Mouse (Mus musculus) erythroid progenitor cell, adult 5-6 weeks (primary cell): Measurements from ENCODE around the gene Hspa1l. TPM values are rescaled to one million over a fixed set of nuclear protein-coding genes. Genes with fewer than 3 reads are reported as not detected.
A peak's percentile ranks its signal among the peaks of the same experiment; 100 is the strongest.
"Not testable (repeated sequence)": the region's sequence is repeated elsewhere in the genome, so short reads cannot be mapped to it uniquely, and the experiment has no call there.

ENCODE experiments used
- ATAC-seq: replicated peaks from 2 replicates; pipeline ENCODE4 v1.8.0; 2016; ENCODE audit warnings: moderate number of reproducible peaks, mild to moderate bottlenecking, moderate TSS enrichment, inconsistent platforms; ENCODE audit not compliant: poor library complexity, low FRiP score, severe bottlenecking
- total RNA-seq, 2 experiments: library from RNA; stranded (forward) in 1 of 2; stranded (reverse) in 1 of 2; fragments of 150-400 nt in 1 of 2; fragments of 186-747, 209-891 nt in 1 of 2; gene quantifications; 2 replicates each; pipeline versions ENCODE4 v1.2.3 to v1.2.4; 2015 to 2017; ENCODE audit warnings: low replicate concordance in 2 of 2

Hspa1l gene
- total RNA-seq (2015; ENCODE audit: low replicate concordance) (not detected in 2 replicates), total RNA-seq (2017; ENCODE audit: low replicate concordance) (not detected in 2 replicates)

DNA sequence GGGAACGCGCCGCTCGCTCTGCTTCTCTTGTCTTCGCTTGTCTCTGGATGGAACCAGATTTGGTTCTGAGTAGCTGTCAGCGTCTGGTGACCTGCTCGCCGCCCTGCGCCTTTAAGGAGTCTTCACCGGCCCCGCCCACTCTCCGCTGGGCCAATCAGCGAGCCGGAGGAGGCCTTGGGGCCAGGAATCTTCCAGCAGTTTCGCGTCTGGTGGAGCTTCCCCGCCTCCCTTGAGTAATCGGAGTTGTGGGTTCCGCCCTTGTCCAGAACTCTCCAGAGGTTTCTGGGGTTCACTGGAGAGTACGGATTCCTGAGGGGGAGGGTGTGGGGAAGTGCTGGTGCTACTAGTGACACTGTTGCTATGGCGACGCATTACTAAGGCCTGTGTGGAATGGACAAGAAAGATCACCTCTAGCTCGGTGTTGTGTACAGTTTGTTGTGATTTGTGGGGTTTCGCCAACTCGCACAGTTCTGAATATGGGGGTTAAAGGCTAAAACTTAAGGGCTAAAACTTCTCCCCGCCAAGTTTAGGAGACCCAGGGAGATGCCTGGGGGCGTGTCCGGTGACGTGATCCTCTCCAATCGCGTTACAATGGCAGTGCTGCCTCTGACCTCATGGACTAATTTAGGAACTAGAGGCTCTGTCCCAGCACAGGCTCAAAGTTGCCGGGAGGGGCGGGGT, at the start of gene Hspa1l, which contains the start of gene Hspa1a:
TSS of gene Hspa1l (plus strand) at position 635 of the 681 bp plus-strand sequence.
TSS of gene Hspa1a (minus strand) at position 88 of the 681 bp plus-strand sequence.
- peak; percentile 98 for ATAC-seq

GRCm38 (mm10) chr17:34922939-34923338, 49.6 kb upstream of the Hspa1l start:
- ATAC-seq, result no peak

DNA sequence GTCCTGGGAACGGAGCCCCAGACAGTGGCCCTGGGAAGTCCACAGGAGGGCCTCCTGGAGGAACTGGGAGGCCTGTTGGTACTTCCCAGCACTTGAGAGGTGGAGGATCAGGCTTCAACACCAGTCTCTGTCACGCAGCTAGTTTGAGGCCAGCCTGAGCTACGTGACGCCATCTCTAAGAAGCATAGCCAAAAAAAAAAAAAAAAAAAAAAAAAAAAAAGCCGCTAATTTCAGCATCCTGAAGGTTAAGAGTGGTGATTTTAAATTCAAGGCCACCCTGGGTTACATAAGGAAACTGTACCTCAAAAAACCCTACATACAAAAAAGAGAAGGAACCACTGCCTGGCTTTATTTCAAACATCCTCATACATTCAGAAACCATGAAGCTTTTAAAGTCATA, 48.2 kb upstream of the Hspa1l start:
- no peak for ATAC-seq

- no peak for ATAC-seq
Observed at GRCm38 (mm10) chr17:34927306-34928019, 45.0 kb upstream of the Hspa1l start.

- no peak for ATAC-seq
Observed at GRCm38 (mm10) chr17:34928841-34929240, 43.7 kb upstream of the Hspa1l start.

DNA sequence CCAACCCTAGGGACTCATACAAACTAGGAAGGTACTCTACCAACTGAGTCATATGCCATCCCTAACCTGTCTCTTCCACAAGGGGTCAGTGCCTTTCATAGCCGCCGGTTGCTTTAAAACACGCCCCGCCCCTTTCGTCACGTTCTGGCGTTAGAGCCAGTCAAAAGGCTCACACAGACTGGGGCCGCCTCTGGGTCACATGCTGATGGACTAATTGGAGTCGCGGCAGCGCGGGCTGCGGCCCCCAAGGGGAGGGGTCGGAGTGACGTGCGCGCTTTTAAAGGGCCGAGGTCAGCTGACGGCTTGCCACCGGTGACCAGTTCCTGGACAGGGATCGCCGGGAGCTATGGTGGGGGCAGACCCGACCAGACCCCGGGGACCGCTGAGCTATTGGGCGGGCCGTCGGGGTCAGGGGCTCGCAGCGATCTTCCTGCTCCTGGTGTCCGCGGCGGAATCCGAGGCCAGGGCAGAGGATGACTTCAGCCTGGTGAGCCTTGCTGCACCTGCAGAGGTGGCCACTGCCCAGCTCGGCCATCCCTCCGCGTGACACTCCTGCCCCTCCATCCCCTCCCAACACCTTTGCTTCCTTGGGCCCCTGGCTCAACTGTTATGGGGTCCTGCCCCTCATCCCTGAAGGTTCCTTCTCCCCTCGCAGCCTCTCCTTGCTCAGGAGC, 41.3 kb upstream of the Hspa1l start, which contains the start of gene Neu1:
TSS of gene Neu1 (plus strand) at position 193 of the 674 bp plus-strand sequence.
- ATAC-seq, result peak; percentile 93

DNA sequence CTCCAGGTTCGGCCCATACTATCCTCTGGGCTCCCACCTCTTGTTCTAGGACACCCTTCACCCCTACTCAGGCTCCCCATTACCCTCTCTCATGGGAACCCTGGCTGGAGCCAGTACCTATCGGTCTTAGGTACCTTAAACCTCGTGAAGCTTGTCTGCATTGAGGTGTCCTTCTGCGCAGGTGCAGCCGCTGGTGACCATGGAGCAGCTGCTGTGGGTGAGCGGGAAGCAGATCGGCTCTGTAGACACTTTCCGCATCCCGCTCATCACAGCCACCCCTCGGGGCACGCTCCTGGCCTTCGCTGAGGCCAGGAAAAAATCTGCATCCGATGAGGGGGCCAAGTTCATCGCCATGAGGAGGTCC, 40.8 kb upstream of the Hspa1l start:
- 0 out of 2 replicates have a peak, but pooled peaks have one; percentile 15 for ATAC-seq

DNA sequence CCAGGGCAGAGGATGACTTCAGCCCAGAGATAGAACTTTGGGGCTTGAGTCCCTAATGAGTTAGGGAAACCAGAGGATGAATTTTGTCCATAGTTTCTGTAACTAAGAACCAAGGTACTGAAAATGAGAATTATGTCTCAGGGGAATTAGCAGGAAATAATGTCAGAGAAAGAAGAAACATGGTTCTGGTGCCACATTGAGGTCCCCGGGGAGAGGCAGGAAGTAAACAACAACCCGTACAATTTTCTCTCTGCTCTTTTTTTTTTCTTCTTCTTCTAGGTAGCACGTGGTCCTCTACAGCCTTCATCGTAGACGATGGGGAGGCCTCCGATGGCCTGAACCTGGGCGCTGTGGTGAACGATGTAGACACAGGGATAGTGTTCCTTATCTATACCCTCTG, 40.2 kb upstream of the Hspa1l start:
- no peak for ATAC-seq

DNA sequence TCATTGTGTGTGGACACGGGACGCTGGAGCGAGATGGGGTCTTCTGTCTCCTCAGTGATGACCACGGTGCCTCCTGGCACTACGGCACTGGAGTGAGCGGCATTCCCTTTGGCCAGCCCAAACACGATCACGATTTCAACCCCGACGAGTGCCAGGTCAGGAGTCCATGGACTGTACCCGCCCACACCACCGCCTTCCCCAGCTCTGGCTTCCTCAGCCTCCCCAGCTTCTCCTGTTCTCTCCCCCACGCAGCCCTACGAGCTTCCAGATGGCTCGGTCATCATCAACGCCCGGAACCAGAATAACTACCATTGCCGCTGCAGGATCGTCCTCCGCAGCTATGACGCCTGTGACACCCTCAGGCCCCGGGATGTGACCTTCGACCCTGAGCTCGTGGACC, 38.5 kb upstream of the Hspa1l start:
- ATAC-seq, result no peak

DNA sequence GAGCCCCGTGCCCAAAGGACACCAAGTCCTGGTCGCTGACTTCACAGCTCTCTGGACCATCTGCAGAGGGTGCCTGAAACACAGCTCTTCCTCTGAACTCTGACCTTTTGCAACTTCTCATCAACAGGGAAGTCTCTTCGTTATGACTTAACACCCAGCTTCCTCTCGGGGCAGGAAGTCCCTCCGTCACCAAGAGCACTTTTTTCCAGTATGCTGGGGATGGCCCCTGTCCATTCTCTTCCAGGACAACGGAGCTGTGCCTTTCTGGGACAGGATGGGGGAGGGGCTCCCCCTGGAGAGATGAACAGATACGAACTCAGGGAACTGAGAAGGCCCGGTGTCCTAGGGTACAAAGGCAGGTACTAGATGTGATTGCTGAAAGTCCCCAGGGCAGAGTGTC, 37.7 kb upstream of the Hspa1l start:
- no peak for ATAC-seq

- ATAC-seq, result no peak
Observed at GRCm38 (mm10) chr17:34937960-34938505, 34.5 kb upstream of the Hspa1l start.

DNA sequence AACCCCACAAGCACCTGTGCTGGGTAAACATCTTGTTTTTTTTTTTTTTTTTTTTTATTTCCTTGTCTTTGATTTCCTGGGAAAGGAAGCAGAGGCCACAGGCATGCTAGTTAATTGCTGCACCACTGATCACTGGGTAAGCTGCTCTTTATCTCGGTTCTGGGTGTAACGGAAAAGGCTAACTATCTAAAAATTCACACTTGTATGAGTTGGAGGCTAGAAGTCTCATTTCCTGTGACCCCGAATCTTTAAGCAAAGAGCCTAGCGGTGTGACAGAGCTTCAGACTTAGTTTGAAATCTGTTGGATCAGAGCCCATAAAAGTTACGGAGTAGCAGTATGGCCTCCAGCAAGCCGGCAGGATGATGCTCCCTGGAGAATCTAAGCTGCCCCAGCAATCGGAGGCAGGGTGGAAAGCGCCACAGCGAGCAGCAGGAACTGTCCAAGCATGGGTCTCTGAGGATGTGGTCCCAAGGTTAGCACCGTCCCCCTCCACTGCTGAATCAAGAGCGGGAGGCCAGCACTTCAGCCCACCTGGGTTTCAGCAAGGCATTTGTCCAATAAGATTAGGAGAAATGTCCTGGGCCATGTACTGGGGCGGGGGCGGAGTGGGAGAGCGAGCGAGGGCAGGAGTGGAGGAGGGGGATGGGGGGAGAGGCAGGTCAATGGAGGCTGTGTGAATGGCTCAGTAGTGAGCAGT, 31.0 kb upstream of the Hspa1l start:
- peak; percentile 46; the same call in 1 of the 2 replicates for ATAC-seq

GRCm38 (mm10) chr17:34943128-34943815, 29.2 kb upstream of the Hspa1l start:
- no peak for ATAC-seq

GRCm38 (mm10) chr17:34944362-34944761, 28.1 kb upstream of the Hspa1l start:
- ATAC-seq, result no peak

DNA sequence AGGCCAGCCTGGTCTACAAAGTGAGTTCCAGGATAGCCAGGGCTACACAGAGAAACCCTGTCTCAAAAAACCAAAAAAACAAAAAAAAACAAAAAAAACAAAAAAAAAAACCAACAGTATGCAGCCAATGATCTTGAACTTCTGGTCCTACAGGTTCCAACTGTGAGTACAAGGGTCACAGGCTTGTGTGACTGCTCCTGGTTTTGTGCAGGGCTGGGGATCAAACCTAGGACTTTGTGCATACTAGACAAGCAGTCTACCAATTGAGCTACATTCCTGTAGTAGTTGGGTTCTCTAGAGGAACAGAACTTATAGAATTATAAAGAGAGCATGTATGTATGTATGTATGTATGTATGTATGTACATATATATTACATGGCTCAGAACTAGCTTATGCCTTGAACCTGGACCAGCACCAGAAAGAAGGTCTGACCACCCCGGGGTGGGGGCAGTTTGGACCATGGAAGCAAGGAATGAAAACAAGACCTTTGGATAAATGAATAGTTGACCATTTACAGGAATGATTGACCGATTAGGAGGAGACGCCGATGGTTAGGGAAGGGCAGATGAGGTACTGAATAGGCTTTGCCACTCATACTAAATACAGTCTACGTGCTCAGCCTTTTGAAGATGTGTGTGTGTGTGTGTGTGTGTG, 25.9 kb upstream of the Hspa1l start:
- no peak for ATAC-seq

DNA sequence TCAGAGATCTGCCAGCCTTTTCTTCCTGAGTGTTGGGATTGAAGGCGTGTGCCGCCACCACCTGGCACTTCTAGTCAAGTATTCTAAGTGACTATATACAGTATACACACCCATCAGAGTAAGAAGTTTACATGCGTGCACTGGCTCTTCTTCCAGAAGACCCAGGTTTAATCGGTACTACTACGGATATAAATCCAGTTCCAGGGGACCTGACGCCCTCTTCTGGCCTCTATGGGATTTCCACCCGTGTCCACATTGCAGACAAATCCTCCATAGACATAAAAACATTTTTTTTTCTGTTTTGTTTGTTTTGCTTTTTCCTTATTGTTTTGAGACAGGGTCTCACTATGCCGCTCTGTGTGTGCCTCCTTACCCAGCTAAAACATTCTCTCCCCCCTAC, 24.9 kb upstream of the Hspa1l start:
- ATAC-seq, result no peak

- ATAC-seq, result not testable (repeated sequence)
Observed at GRCm38 (mm10) chr17:34948721-34949552, 23.6 kb upstream of the Hspa1l start.

DNA sequence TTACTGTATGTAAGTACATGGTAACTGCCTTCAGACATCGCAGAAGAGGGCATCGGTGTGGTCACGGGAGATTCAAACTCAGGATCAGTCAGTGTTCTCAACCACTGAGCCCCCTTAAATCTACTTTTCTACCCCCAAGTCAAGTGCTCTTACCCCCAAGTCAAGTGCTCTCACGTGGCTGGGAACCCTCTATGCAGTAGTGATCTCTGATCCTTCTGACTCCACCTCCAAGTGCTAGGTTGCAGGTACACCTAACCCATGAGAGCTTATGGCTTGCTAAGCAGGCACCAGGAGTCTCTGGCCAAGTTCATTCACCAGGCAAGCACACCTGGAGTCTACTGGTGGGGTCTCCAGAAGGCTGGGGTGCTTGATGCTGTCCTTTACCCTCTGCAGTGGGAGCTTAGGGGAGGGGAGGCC, 22.9 kb upstream of the Hspa1l start:
- ATAC-seq, result no peak
